Mouse (Mus musculus) heart, adult 9 months (tissue): ENCODE results near the gene Pop4.
A peak's percentile ranks its signal among the peaks of the same experiment; 100 is the strongest.
"Not testable (repeated sequence)": the region's sequence is repeated elsewhere in the genome, so short reads cannot be mapped to it uniquely, and the experiment has no call there.

Experiments used
- DNase-seq, 2 experiments: peaks; one replicate each; pipeline ENCODE4 v3.0.0; 2022; ENCODE audit warnings: low spot score in 2 of 2

Gene Pop4

DNA sequence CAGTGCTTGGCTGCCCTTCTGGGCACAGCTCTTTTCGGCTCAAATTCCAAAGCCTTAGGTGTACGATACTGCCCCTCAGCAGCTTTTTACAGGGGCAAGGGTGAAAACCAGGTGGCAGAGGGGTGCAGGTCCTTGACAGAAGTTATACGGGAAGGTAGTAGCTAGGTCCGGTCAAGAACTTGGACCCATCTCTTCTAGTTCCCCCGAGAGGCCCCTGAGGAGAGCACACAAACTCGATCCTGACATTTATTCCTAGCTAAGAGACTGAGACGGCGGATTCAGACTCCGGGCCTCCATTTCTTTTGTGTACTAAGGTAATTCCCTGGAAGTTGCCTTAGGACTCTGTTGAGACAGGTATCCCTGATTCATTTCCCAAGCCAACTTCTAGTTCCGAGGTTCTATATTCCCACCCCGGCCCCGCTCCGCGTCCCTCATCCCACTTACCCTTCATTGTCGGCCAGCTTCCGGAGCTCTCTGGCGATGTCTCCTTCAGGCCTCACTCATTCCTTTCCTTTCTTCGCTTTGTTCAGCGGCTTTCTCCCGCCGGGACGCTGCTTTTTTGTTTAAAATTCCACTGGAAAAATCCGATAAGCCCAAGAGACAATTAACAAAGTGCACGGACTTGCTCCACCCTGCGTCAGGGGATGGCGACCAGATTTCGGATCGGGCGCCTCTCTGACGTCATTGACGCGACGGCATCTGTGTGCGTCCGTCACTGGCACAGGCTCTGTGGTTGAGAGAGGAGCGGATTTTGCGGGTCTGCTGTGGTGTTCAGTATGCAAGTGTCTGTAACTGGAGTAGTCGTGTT, at the start of gene Pop4:
Gene Pop4 (minus strand): TSS at position 721 of the 808 bp plus-strand sequence.
- DNase-seq = peak; percentile 86 to 87

DNA sequence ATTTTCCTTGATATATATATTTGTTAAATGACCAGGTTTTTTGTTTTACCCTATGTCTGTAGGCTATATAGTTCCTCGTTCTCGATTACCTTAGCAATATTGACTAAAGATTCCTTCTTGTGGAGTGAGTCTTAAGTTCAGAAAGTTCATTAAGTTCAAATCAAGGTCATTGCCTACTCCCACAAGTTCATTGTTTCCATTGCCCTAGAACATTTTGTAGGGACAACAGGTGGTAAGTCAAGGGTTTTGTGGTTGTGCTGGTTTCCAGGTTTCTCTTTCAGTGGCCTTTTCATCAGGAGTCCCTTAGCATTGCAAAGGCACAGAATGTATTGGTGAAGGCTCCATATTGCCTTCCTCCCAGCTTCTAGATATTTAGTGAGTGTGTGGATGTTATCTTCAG, 49.4 kb upstream of the Pop4 start:
- no peak for DNase-seq

- not testable (repeated sequence) for DNase-seq
Observed at GRCm38 (mm10) chr7:38282192-38282591, 11.0 kb upstream of the Pop4 start.

GRCm38 (mm10) chr7:38272551-38272950, 1.3 kb upstream of the Pop4 start:
- DNase-seq = no peak

DNA sequence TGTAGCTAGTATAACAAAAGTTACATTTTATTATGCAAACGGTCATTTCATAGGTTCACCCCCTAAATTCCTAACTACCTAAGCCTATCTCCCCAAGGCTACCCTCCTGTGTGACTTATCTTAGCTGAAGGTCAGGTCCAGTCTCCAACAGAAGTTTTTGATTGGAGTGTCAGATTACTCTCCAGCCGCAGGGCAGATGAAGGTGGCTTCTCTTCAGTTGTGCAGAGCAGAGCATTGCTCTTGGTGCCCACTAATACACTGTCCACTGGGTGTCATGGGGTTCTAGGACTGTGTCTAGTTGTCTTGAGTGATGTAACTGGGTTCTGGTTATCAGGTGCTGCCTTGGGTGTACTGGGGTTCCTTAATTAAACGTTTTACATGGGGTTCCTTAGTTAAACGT, 636 bp upstream of the Pop4 start:
- no peak for DNase-seq

- DNase-seq = no peak
Observed at GRCm38 (mm10) chr7:38271511-38271811, 238 bp upstream of the Pop4 start.

GRCm38 (mm10) chr7:38267006-38267680, 4.1 kb downstream of the Pop4 start:
- peak in 1 of 2 experiments; percentile 42 for DNase-seq

DNA sequence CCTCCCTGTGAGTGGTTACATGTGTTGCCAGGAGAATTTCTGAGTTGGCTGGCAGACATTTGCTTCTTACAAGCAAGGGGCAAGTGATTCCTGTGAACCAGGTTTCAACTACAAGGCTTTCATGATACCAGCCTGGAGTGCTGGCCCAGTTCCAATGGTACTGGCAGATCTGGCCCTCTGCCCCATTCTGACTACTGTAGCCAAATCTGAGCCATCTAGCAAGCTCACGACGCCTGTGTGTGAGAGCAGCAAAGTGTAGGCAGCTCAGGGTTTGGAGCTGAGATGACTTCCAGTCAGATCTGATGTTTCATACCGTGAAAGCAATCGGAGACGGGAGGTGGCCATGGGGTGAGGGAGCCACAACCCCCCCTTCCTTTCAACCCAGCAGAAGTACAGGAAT, 8.8 kb downstream of the Pop4 start:
- no peak for DNase-seq

DNA sequence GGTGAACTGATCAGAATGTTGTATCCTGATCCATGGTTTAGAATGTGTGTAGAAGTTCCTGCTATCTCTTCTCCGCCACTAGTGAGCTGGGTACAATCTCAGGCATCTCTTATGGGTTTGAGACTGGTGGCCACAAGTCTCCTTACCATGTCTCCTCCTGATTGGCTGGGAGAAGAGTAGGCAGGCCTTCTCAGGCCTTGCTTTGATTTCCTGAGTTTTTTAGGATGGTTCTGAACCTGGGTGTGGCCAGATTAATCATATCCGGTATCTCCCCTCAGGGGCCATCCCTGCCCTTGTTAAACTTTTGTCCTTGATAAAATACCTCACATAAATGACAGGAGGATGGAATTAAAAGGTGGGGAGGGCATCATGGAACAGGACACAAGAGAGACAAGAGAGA, 11.6 kb downstream of the Pop4 start:
- no peak for DNase-seq

GRCm38 (mm10) chr7:38253441-38253840, 17.8 kb downstream of the Pop4 start:
- no peak for DNase-seq

GRCm38 (mm10) chr7:38251494-38252216, 19.6 kb downstream of the Pop4 start:
- no peak for DNase-seq

DNA sequence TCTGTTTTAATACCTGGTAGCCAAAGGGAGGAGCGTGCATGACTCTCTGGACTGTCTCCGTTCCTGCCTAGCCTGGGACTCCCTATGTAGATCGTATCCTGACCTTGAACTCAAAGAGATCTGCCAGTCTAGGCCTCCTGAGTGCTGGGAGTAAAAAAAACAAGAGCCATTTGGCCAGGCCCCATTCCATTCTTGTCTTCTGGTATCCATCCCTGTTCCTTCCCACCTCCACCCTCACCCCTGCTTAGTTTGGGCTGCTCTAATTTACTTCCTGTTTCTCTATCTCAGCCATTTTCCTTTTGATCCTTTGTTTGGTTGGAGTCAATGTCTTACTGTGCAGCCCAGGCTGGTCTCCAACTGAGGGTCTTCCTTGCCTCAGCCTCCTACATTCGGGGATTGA, 28.8 kb downstream of the Pop4 start:
- no peak for DNase-seq

DNA sequence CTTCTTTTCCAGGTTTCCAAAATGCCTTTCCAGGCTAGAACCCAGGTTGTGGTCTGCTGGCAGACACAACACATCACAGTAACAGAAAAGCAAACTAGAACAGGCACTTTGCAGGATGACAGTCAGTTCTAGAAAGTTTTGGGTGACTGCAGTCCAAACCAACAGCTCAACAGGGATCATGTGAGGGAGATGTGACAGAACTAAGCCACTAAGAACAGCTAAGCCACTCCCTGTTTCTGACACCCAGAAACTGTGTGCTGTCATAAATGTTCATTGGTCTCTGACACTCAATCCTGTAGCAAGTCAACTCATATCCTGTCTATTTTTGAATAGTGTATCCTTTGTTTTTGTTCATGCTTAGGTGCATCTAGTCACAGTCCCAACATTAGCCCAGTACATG, 34.1 kb downstream of the Pop4 start:
- no peak for DNase-seq

- DNase-seq = no peak
Observed at GRCm38 (mm10) chr7:38236400-38237105, 34.7 kb downstream of the Pop4 start.

DNA sequence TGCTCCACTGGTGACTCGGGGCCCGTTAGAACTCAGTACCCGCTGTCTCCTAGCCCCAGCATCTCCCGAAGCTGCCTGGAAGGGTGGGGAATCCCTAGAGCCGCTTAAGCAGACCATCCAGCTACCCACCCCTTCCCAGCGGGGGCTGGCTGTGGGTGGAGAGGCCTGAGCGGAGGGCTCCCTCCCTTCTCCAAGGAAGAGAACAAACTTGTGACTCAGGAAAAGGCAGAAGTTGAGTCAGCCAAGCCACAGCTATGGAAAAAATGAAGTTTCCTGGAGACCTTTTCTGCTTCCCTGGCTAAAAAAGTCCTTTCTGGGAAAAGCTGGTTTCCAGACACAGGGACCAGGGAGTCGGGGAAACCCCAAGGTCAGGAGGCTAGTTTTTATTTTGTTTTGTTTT, 40.9 kb downstream of the Pop4 start:
- peak; percentile 64 to 75 for DNase-seq

GRCm38 (mm10) chr7:38228329-38228728, 42.9 kb downstream of the Pop4 start:
- DNase-seq = no peak

GRCm38 (mm10) chr7:38227900-38228298, 43.3 kb downstream of the Pop4 start, which contains the start of gene Plekhf1:
Gene Plekhf1, minus strand, starts transcription at chr7:38228016.
- peak; percentile 93 to 95 for DNase-seq

- peak; percentile 89 to 92 for DNase-seq
Observed at GRCm38 (mm10) chr7:38227181-38227899, 43.9 kb downstream of the Pop4 start.

GRCm38 (mm10) chr7:38226226-38226625, 45.0 kb downstream of the Pop4 start:
- no peak for DNase-seq

- DNase-seq = peak; percentile 74 to 78
Observed at GRCm38 (mm10) chr7:38224577-38225369, 46.5 kb downstream of the Pop4 start.

DNA sequence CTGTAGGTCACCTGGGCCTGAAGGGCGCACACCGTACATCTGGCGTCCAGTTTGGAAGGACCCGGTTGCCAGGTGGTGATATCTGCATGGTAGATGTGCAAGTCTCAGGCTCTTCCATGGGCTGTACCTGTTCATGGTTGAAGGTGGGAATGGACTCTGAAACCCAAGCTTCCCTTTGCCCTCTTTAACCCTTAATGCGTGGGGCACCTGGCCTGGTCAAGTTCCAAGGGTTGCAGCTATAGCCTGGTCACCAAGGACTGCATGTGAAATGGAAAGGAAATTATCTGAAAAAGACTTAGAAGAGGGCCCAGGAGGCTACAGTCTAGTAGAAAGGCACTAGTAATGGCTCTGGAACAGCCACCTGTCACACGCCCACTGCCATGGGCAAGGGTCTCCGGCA, 50.4 kb downstream of the Pop4 start:
- DNase-seq = no peak
